Mouse (Mus musculus): ENCODE measurements around the gene Optn.

- TF ChIP-seq CTCF (IDR thresholded peaks at IDR 0.05; ENCODE audit: extremely low read depth, insufficient read depth, low read length) (no peak), POLR2A (IDR thresholded peaks at IDR 0.05; ENCODE audit: extremely low read depth, insufficient read depth, low read length) (no peak)
These were observed 23.3 kb downstream of the Optn start for GRCm38 (mm10) chr2:5040281-5041161.
